Mouse (Mus musculus): ENCODE measurements around the gene Bcl7b.

GRCm38 (mm10) chr5:135185596-135185995 is 17.5 kb downstream of the Bcl7b start:
- TF ChIP-seq MAFK (IDR thresholded peaks at IDR 0.05; ENCODE audit: insufficient read depth, low read depth, low read length) (no peak), ZNF384 (IDR thresholded peaks at IDR 0.05; ENCODE audit: low read depth, low read length) (no peak), CHD2 (IDR thresholded peaks at IDR 0.05; ENCODE audit: low read depth, low read length) (no peak), HCFC1 (IDR thresholded peaks at IDR 0.05; ENCODE audit: borderline replicate concordance, insufficient read depth, low read length) (no peak), ZC3H11A (IDR thresholded peaks at IDR 0.05; ENCODE audit: borderline replicate concordance, low read depth, low read length) (no peak)

All from ES-E14 (cell line).